Mouse (Mus musculus) stomach, postnatal 0 days (tissue): ENCODE data around the gene Alkbh6. TPM values are rescaled to one million over a fixed set of nuclear protein-coding genes. Genes with fewer than 3 reads are reported as not detected.

Source experiments
- ATAC-seq: fragments of 200-750 bp; cut with Nextera tagmentation; 2 replicates; pipeline ENCODE4 v1.8.0; 2017; ENCODE audit not compliant: low FRiP score, low TSS enrichment
- DNase-seq: peaks from one replicate; pipeline ENCODE4 v3.0.0-alpha.2; 2016; ENCODE audit warnings: low spot score
- H3K27ac ChIP-seq: fragments of 300-500 bp; sonication (generic); replicated peaks from 2 replicates; pipeline ENCODE4 v1.5.1; 2014; ENCODE audit warnings: mild to moderate bottlenecking, control low read depth
- H3K27me3 ChIP-seq: fragments of 300-500 bp; sonication (generic); 2 replicates; pipeline ENCODE4 v1.6.1; 2014; ENCODE audit warnings: low read length; ENCODE audit not compliant: control insufficient read depth, insufficient read depth
- H3K36me3 ChIP-seq: fragments of 300-500 bp; sonication (generic); 2 replicates; pipeline ENCODE4 v1.6.1; 2014; ENCODE audit warnings: low read length, mixed read lengths; ENCODE audit not compliant: control insufficient read depth, insufficient read depth
- H3K4me1 ChIP-seq: fragments of 300-500 bp; sonication (generic); replicated peaks from 2 replicates; pipeline ENCODE4 v1.6.1; 2014; ENCODE audit warnings: antibody characterized with exemption; ENCODE audit not compliant: control insufficient read depth, insufficient read depth
- H3K4me2 ChIP-seq: fragments of 300-500 bp; sonication (generic); replicated peaks from 2 replicates; pipeline ENCODE4 v1.6.1; 2014; ENCODE audit warnings: low read depth, mild to moderate bottlenecking, control low read depth, moderate library complexity
- H3K4me3 ChIP-seq: fragments of 300-500 bp; sonication (generic); 2 replicates; pipeline ENCODE4 v1.5.1; 2014; ENCODE audit warnings: low read depth, low read length, control low read depth
- H3K9ac ChIP-seq: fragments of 300-500 bp; sonication (generic); 2 replicates; pipeline ENCODE4 v1.6.1; 2014; ENCODE audit warnings: mild to moderate bottlenecking, low read length, control low read depth, mixed read lengths
- H3K9me3 ChIP-seq: fragments of 300-500 bp; sonication (generic); 2 replicates; pipeline ENCODE4 v1.6.1; 2016; ENCODE audit warnings: low read length; ENCODE audit not compliant: control insufficient read depth
- CTCF ChIP-seq: IDR thresholded peaks from 2 replicates; pipeline ENCODE4 v1.5.1; 2016; ENCODE audit warnings: antibody characterized with exemption, low read depth, mild to moderate bottlenecking, moderate library complexity
- EP300 ChIP-seq: optimal IDR thresholded peaks from 2 replicates; pipeline ENCODE3; 2016; ENCODE audit warnings: antibody characterized with exemption
- WGBS: fragments of 180-500 bp; shearing (Covaris S2); extraction: QIAGEN DNeasy Blood & Tissue Kit; methylation state at CpG from one replicate; pipeline ENCODE4 v1.1.7; 2014; 5-methylcytosine and 5-hydroxymethylcytosine counted together
- polyA plus RNA-seq: library from polyadenylated mRNA; unstranded; fragments of >200 nt; fragmentation: Nextera tagmentation; extraction: Ambion mirVana; gene quantifications from 2 replicates; pipeline ENCODE4 v1.2.1, GENCODE M21; 2015

Alkbh6 gene
- polyA plus RNA-seq, 1 experiment from 2014 or later = 55.4 TPM

DNA sequence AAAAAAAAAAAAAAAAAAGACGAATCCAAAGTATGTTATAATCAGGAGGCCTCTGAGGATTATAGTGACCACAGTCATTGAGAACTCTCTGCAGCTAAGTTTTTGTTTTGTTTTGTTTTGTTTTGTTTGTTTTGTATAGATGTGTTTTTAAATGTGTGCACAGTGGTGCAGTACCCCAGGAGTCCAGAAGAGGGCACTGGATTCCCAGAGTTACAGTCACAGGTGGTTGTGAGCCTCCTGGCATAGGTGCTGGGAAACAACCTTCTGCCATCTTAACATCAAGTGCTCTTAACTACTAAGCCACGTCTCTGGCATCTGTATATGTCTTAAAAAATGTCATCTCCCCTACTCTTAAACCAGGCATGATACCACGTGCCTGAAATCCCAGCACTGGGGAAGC, 7.6 kb upstream of the Alkbh6 start:
- Histone ChIP-seq H3K9ac (no peak overlapping the region), H3K36me3 (peaks cover 5% of the 10 kb centered on the region; the same call in 1 of the 2 replicates), H3K9me3 (no peaks in the 10 kb centered on the region), H3K27ac (no peak overlapping the region), H3K4me1 (no peaks in the 10 kb centered on the region), H3K27me3 (no peaks in the 10 kb centered on the region), H3K4me2 (no peak overlapping the region), H3K4me3 (no peak overlapping the region)
- ATAC-seq (no peak), DNase-seq (peak; percentile 34)
- 54% methylated on average over 3 of the region's 3 CpGs for WGBS
- TF ChIP-seq EP300 (no peak), CTCF (peak; percentile 76)

DNA sequence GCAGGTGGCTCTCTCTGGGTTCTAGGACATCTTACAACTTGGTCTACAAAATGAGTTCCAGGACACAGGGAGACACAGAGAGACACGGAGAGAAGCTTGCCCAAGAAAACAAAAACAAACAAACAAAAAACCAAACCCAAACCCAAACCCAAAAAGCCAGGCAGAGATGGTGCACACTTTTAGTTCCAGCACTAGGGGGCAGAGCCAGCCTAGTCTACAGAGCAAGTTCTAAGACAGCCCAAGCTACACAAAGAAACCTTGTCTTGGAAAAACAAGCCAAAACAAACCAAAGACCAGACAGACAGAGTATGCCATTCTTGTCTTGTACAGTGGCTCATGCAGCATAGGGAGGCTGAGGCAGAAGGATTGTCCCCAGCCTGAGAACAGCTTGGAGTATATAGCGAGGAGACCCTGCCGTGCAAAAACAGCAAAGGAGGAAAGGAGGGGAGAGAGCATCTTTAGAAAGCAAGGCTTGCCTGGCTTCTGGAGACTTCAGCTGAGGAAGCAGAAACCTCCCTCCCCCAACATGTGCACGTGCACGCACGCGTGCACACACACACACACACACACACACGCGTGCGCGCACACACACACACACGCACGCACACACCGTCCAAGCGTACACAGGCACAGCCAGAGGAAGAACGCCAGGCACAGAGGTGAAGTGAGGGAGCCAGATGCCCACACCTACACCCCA, 2.3 kb upstream of the Alkbh6 start:
- Histone ChIP-seq H3K9me3 (no peaks in the 10 kb centered on the region), H3K4me2 (no peak overlapping the region), H3K27me3 (no peaks in the 10 kb centered on the region), H3K36me3 (peaks cover 3% of the 10 kb centered on the region; the same call in 1 of the 2 replicates), H3K4me3 (no peak overlapping the region), H3K4me1 (0 out of 2 replicates have a peak, but pooled peaks cover 3% of the 10 kb centered on the region), H3K9ac (no peak overlapping the region), H3K27ac (no peak overlapping the region)
- WGBS = 86% methylated on average over 16 of the region's 16 CpGs
- no peak for TF ChIP-seq EP300
- TF ChIP-seq CTCF = peak; percentile 65
- ATAC-seq (no peak), DNase-seq (no peak)

DNA sequence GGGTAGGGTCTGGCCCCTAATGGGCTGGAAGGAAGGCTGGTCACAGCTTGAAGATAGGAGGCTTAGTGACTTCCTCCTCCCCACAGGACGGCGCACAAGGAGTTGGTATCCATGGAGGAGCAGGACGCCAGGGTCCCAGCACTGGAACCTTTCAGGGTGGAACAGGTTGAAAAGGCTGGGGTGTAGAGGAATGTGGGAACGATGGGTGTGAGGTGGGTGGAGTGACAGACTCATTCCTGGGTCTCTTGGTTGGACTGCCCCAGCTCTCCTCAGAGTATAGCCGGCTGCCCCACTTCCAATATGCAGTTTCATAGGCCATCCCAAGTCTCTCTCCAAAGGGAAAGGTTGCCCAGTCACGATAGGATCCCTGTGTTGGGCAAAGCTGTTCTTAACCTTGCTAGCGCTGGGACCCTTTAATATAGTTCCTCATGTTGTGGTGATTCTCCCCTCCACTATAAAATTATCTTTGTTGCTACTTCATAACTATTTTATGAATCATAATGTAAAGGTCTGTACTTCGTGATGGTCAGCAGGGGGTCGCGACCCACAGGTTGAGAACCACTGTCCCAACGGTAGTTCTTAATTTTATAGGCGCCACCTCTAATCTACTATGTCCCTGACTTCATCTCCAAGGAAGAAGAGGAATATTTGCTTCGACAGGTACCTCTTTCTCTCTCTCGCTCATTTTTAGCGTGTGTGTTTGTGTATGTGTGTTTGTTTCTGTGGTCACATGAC, 1.0 kb downstream of the Alkbh6 start:
- H3K27me3 ChIP-seq = no peaks in the 10 kb centered on the region
- H3K4me2 ChIP-seq = peak overlapping the region; percentile 62
- H3K4me3 ChIP-seq = peak overlapping the region; percentile 69
- H3K9me3 ChIP-seq = no peaks in the 10 kb centered on the region
- TF ChIP-seq EP300 (no peak), CTCF (no peak)
- H3K27ac ChIP-seq = no peak overlapping the region
- 53% methylated on average over 15 of the region's 15 CpGs for WGBS
- no peak for DNase-seq
- 0 out of 2 replicates have a peak, but pooled peaks cover 3% of the 10 kb centered on the region for H3K4me1 ChIP-seq
- ATAC-seq = no peak
- peaks cover 3% of the 10 kb centered on the region; the same call in 1 of the 2 replicates for H3K36me3 ChIP-seq
- H3K9ac ChIP-seq = peak overlapping the region; percentile 65

DNA sequence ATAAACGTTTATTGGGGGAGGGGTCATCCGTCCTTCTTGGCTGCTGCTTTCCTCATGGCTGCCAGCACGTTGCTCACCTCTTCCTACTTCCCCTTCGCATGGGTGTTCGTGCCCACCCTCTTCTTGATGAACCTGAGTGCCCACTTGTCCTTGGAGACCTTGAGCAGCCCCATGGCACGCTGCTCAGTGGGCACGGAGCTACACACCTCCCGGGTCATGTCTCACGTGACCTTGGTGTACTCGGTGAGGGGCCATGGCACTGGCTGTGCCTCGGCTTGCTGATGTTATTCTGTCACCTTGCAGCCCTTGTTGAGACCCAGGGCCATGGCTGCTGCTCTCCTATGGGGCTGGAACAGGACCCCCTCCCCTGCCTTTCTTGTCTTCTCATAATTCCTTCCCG, 1.6 kb downstream of the Alkbh6 start:
- Histone ChIP-seq H3K4me3 (no peak overlapping the region), H3K27me3 (no peaks in the 10 kb centered on the region), H3K4me1 (0 out of 2 replicates have a peak, but pooled peaks cover 3% of the 10 kb centered on the region), H3K27ac (no peak overlapping the region), H3K9ac (no peak overlapping the region), H3K9me3 (no peaks in the 10 kb centered on the region), H3K36me3 (peaks cover 3% of the 10 kb centered on the region; the same call in 1 of the 2 replicates), H3K4me2 (no peak overlapping the region)
- no peak for TF ChIP-seq EP300
- no peak for TF ChIP-seq CTCF
- no peak for ATAC-seq
- 90% methylated on average over 12 of the region's 12 CpGs for WGBS
- DNase-seq = no peak

DNA sequence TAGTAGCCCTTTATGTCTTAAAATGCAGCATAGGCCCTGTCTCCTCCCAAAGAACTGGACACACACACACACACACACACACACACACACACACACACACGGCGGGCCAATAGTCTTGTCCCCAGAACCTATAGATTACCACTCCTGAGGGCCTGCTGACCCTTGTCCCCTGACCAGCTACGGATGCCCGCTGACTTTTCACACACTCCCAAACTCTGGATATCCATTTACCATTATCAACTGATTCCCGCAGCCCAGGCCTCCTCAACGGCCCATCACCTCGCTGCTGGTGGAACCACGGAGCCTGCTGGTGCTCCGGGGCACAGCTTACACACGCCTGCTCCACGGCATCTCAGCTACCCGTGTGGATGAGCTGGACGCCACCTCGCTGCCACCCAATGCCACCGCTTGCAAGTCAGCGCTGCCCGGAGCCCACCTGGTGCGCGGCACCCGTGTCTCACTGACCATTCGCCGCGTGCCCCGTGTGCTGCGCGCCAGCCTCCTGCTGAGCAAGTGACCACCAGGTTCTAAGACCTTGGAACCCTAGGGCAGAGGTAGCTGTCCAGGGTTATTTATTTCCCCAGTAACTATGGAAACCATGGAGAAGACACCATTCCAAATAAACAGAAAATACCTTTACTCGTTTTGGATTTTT, 5.3 kb downstream of the Alkbh6 start:
- H3K27ac ChIP-seq = no peak overlapping the region
- ATAC-seq = no peak
- WGBS = 50% methylated on average over 27 of the region's 27 CpGs
- H3K36me3 ChIP-seq = no peaks in the 10 kb centered on the region
- no peaks in the 10 kb centered on the region for H3K4me1 ChIP-seq
- no peaks in the 10 kb centered on the region for H3K9me3 ChIP-seq
- TF ChIP-seq CTCF (no peak), EP300 (no peak)
- no peak overlapping the region for H3K4me3 ChIP-seq
- no peak overlapping the region; the same call in 1 of the 2 replicates for H3K9ac ChIP-seq
- H3K4me2 ChIP-seq = no peak overlapping the region
- no peaks in the 10 kb centered on the region for H3K27me3 ChIP-seq
- DNase-seq = no peak
